Mouse (Mus musculus): ENCODE data around the gene Rin2.

Gene Rin2

DNA sequence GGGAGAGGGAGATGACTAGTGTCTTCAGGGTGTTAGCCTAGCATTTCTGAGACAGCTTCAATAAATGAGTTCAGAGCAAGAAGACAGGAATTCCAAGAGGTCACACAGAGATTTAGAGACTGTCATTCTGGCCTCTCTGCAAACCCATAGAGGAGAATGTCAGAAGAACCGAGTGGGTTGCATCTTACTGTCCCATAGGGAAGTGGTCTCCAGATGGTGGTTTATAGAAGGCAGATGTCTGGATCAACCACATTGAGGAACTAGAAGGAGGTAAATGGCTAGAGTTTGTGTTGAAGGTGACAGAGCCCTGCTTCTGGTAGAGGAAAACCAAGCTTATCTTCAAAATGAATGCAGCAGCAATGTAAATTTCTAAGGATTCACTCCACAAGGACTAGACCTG lies 61.5 kb downstream of the Rin2 start:
- no peak for DNase-seq

DNA sequence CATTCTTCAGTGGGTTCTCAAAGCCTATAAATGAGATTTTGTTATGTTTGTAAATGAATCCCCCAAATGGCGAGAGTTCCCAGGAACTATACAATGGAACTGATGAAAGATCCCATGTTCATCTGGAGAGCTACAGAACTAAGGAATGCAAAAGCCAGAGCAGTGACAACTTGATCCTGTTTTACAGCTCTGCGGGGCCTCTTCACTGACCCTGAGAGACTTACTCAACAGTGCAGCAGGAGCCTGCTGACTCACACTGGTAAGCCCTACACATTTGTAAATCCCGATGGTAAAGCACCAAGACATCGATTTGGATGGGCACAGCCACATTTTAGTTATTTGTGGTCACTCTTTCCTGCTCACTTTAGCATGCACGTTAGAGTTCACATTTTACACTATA lies 62.2 kb downstream of the Rin2 start:
- no peak for DNase-seq

DNA sequence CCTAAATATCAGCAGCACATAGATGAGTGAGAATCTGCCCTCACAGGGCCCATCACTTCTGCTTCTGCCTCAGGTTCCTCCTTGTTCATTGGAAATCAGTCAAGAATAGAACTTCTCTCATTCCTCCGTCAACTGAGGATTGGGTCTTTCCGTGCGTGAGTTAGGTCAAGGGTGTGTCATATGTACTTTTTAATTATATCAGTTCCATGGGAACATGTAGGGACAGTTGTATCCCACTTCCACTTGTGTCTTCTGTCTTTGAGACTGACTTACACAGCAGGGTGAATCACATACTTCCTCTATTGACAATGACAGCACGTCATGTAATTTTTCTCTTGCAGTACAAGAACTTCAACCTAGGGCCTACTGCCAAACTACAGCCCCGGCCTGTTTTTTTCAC lies 65.7 kb downstream of the Rin2 start:
- no peak for DNase-seq

DNA sequence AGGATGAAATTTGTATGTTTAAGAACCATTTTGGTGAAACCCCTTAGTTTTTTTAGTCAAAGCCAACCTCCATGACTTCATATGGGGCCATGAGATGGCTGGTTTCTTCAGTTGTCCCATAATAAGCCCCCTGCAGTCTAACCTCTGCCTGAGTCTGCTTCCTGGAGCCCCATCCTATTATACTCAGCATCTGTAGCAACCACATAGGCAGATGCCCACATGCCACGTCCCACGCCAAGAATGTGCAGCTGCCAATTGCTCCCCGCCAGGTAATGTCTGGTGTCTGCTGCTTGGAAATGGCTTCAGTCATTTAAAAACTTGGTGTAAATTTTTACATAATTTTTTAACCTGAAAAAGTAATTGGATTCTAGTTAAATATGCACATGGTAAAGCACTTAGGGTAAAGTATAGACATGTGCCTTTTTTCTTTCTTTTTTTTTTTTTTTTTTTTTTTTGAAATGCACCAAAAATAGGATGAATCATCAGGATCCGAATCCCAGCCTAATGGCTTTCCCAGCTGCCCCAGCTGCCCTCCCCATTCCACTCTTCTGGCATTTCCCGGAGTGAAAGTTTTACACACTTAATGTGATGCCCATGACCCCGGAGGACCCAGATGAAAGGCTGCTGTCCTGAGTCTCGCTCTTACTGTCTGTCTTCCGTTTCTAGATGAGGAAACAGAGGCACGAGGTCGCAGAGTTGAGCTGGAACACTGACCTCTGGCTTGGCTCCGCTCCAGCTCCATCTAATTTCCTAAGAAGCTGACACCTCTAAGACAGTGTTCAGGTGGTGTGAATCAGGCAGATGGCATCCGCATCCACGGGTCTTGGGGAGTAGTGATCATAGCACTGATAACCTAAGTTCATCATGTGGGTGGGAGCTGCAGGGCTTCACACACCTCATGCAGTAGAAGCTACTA lies 68.0 kb downstream of the Rin2 start:
- peak in 1 of 2 experiments; percentile 27 for DNase-seq

DNA sequence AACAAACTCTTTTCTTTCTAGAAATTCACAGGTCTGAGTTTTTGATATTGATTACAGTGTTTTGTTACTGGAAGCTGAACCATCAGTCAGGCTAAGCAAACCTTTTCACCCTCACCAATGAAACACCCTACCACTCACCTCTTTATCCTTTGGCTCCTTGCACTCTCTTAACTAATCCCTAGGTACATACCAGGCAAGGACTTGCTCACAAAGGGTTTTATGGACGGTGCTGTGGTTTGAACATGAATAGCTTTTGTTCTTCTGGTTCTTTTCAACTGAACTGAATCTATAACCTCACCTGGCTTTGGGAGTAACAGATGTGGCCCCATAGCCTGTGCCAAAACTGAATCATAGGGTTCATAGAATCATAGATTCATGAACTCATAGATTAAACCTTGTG lies 71.4 kb downstream of the Rin2 start:
- no peak for DNase-seq

DNA sequence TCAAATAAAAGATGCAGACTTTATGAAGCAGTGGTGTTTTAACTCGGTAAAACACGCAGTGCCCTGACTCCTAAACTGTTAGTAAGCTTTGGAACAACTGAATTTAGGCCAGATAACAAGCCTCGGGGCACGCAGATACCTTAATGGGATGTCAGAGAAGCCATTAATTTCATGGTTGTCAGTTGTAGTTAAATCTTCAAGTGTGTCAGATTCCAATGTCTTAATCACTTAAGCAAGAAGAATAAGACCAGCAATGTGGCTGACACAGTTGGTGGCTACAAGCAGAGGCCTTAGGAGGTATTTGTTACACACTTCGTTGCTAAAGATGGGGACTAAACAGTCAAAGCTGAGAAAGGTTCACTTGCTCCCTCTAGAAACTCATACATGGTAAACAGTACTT lies 74.6 kb downstream of the Rin2 start:
- no peak for DNase-seq

DNA sequence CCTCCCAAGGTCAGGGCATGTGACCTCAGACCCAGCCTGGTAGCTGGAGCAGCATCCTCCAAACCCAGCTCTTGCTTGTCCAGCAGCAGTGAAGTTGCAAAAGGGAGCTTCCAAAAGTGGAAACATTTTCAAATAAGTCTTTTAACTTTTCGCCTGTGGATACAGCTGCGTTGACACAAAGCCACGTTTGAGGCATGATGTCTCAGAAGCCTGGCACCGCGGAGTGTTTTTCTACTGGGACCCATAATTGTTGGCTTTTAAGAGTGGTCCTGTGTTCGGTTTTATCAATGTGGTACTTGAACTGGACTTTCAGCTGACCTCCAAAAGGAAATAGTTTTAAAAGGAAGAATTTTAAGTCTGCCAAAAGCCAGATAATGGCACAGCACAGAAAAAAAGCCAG lies 77.6 kb downstream of the Rin2 start:
- no peak for DNase-seq

DNA sequence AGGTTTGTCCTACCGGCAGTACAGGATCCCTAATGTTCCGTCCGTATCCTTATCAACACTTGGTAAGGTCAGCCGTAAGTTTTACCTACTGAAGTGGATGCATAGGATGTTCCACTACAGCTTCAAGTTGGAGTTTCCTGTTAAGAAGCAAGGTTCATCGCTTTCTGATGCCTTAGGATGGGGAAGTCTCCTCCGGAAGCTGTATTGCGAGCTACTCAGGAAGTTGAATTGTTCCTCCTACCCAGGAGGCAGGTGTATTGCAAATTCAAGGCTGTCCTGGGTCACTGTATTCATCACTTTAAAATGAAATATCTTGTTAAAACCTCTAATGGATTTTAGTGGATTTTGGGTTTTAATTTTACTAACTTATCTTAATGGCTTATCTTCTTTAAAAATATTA lies 79.0 kb downstream of the Rin2 start:
- DNase-seq = no peak

DNA sequence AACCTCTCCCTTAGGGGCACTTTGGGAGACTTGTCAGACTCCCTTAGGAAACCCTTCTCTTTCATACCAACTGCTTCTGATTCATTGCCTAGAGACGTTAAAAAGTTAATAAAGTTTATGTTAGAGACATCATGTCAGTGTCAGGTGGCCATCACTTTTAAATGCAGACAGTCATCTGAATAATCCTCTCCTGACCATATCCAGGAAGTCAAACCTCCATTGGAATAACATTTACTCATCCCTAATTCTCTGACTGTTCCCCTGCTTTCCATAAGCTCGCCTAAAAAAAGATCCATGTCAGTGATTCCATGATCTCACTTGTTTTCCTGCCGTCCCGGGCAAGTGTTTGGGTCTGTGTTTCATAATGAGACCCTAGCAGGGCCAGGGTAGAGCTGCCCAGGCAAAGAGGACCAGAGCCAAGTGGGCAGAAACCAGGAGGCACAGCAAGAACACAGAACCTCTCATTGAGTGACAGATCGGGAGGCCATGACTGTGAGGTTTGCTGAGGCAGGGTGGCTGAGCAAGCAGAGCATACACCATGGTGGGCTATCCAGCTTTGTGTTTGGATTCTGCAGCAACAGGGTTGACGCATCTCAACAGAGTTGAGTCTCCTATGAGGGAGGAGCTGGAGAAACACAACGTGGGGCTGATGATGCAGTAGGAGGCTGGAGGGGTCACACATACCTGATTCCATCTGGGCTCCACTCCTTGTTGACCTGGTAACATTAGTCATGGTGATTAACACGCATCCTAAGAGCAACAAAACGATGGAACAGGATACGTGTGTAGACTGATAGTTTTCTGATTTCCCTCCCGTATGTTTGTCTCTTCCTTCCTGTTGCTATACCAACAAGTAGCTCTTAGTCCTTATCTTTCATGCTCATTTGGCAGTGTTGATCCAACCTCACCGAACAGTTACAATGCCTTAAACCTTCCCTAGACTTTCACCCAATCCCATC lies 81.1 kb downstream of the Rin2 start:
- no peak for DNase-seq

DNA sequence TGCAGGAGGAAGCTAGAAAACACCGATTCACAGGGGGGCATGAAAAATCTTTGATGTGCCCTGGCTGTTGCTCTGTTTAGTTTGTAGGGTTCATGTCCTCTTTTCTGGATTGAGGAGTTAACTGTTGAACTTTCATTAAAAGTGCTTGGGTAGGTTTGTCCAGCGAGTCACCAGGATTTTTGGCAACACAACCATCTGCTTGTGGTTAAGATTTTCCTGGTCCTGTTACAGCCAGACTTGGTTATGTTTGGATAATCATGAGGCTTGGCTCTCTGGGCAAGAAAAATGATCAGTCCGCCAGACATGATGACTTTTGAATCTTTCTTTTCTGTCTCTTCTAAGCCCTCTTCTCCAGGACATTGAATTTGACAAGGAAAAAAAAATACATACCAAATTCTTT lies 85.1 kb downstream of the Rin2 start:
- DNase-seq = no peak

DNA sequence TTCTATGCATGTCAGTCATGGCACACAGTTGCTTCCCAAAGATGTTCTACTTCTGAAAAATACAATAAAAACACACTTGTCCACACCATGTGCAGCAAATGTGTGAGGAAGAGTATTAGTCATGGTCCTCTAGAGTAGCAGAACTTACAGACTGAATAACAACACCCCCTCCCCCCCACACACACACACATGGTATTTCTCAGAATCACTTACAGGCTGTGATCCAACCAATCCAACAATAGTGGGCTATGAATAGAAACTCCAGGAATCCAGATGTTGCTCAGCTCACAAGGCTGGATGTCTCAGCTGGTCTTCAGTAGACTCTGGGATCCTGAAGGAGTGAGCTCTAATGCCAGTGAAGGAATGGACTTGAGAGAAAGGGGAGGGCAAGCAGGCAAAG lies 86.4 kb downstream of the Rin2 start:
- no peak for DNase-seq

DNA sequence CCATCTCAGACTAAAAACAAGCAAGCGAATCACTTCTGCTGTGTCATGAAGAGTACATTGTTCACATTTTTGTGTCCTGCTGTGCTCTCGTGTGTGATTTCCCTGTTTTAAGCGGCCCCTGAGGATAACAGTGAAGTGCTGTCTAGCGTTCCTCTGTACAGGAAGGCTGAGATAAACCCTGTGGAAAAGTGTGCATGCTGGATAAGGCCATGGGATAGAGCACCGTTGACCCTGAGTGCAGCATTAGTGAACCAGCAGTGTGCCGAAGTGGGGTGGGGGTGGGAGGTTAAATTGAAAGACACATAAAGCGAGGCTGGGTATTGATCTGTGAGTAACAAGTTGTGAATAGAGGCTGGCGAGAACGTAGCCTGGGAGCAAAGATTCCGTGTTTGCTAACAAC lies 94.9 kb downstream of the Rin2 start:
- no peak for DNase-seq

DNA sequence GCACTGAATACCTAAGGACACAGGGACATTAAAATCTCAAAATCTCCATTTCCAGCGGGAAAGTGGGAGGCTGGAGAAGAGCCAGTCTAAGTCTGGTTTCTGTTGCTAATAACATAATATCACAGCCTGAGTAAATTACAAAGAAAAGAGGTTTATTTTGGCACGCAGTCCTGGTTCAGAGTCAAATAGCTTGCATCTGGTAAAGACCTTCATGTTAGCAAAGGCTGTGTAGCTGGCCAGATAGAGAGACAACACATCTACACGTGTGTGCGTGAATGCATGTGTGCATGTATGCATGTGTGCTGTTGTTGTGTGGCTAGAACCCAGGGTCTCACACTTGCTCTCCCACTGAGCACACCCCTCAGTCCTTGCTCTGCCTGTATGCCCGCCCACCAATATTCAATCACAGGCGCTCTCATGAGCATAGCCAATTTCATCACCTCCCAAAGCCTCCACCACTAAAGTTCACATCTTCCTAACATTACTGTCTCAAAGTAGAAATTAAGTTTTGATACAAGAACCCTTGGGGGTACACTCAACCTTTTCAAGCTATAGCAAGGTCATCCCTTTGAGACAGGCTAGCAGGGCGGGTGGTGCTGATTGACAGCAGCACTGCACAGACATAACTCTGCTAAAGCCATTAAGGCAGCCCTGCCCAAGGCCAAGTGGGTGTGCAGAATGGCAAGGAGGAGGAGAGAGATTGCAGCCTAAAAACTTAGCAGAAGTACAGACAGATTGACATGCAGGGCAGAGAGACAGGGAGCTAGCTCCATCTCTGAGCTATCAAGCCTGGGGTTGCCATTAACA lies 95.9 kb downstream of the Rin2 start:
- no peak for DNase-seq

DNA sequence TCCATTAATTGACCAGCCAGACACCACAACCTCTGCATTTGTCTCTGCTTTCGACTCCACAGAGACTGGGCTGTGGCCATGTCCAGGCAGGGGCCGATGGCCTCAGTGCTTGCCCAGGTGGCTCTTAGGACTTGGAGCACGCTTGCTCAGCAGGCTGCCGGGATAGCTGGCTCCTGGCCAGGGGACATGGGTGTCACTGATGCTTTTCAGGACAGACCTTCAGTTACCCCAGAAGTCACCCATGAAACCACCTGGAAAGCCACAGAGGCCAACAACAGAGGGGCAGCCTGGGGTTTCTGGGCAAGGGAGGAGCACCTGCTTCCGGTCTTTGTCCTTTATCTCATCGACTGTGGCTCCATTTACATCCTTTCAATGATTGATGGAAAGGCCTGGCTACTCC lies 108.2 kb downstream of the Rin2 start:
- DNase-seq = peak; percentile 42 to 54

DNA sequence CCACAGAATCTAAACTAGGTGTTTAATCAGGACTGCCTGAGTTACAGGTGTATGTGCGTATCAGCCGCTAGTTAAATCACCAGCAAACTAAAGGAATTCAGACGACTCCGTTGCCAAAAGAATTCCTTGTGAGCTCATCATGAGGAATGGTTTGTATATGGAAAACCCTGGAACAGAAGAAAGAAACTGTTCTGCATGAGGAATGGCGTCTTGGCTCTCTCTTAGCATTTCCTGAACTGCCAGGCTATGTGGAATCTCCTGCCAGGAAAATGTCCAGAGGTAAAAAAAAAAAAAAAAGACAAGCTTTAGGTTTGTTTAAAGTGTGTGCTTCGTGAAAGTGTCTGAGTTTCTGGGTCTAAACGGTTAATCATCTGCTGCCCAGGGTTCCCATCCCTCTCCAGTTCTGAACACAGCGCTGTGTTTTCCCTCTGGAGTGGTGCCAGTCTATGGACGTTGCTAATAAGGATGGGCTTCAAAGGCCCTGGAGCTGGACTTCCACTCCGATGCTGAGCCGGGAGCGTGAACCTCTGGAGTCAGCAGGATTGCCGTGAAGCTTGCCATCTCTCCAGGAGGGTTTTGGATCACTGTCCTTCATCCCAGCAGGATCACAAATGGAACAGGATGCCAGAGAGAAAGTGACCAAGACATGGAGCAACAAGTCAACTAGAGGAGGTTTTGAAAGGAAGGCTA lies 109.4 kb downstream of the Rin2 start:
- DNase-seq = peak; percentile 56 to 63

DNA sequence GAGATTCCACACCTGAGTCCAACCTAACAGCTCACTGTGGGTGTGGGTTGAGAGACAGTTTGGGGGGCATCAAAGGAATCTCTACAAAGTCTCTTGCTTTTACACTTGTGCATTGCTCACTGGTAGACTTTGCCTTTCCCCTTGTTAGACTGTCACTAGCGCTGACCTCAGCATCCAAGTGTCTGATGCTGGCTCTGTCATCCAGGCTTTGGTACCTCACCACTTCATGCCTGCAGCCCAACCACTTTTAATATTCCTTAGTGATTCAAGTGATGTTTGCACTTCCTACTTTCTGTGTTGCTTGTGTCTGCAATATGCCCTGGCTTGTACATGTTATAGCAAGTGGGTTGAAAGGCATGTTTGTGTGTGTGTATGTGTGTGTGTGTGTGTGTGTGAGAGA lies 109.9 kb downstream of the Rin2 start:
- DNase-seq = no peak

DNA sequence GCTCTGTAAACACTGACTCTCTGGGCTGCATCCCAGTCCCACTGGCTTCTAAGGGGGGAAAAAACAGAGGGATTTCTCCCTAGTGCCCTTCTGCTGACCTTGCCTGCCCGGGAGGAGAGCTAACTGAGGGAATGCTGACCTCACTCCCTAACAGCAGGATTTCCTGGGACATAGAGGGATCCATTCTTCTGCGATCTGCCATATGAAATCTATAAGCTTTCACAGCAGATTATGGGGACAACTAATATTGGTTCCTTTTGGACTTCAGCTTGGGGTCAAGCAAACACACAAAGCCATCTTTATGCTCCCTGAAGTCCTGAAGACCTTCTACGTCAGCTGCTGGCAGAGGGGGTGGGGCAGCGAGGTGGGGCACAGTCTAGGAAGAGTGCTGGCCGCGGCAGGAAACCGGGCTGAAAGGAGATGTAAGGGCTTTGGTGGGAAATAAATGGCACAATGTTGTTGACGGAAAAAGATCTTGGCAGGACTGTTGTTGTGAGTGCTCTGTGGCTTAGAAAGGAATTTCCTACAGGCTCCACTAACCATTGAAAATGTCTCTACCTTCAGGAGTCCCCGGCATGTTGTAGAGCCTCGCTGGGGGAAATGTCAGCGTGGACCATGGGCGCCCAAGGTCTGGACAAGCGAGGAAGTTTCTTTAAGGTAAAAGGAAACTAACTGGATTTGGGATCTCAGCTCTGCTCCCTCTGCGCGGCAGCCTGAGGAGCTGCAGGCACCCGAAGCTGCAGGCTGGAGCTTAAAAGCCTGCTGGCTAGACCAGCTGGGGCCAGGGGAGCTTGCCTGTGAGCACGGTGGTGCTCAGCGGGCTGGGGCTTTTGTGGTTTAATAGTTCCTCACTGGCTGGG lies 111.0 kb downstream of the Rin2 start:
- DNase-seq = peak; percentile 35 to 56

DNA sequence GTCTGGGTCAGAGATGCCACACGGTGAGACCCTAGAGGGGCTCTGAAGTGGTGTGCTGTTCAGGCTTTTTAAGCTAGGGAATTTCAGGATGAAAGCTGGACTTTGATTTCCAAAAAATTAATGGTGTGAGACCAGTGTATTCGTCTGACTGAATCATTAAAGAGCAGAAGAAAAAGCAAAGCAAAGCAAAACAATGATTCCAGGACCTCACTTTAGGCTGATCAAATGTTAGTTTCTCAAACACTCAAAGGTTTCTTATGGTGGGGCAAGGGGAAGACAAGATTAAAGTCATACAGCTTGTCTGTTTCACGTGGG lies 111.6 kb downstream of the Rin2 start:
- DNase-seq = no peak

DNA sequence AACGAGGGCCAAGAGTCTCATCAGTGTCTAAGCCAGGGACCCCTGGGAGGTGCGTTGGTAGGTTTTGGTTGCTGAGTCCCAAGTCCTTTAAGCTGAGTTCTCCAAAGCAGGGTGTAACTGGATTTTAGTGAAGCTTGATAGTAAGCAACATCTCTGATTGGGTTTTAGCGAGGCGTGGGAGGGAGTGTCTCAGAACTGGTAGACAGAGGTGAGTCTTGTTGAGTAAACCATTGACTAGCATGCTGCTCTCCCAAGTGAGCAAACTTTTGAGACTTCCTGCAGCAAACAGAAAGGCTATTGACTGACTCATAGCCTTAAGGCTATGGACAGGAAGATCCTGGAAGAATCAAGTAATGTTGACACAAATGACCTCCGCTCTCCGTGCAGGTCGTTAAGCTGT lies 112.5 kb downstream of the Rin2 start:
- DNase-seq = no peak

DNA sequence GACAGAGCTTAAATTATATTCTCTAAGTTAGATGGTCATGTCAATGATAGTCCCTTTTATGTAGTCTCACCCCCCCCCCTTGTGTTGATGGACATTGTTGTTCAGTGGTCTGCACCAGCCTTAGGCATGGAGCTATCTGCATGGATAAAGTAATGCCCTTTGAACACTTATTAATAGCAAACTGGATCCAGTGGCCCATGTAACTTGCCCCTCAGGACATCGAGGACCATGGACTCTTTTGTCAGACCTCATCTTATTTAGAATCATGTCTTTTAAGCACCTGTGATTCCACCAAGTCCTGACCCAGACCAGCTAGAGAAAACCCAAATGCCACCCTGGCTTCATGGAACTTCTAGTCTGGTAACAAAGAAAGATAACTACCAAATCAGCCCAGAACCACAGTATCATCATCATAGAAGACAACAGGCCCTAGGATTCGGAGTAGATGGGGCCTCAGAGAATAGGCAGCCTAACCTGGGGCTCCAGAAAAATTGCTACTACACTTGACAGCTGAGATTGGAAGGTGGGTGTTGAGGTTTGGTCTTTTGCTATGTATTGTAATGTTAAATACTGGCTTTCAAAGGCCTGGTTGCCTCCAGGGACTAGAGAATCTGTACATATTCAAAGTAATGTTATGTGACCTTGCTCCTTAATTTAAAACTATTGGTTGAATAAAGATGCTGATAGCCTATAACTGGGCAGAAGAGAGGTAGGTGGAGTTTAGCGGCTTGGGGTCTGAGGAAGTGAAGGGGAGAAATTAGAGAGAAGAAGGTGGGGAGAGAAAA lies 113.7 kb downstream of the Rin2 start:
- no peak for DNase-seq

DNA sequence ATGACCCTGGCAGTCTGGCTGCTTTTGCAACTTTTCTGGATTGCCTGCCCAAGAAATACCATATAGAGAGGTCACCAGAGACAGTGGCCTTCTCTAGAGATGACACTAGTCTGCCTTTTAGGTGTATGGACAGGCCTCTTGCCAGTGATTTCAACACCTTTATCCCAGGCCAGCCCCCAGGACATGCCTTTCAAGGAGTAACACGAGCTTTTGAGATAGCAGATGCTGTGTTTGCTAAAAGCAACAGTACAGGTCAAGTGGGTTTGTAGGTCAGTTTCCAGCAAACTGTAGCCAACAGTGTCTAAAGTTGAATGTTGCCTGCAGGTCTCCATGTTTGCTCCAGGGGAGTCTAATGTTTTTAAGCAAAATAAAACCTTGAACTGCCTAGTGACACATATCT lies 118.7 kb downstream of the Rin2 start:
- no peak for DNase-seq

All from cerebellum, postnatal 10 days (tissue).